Mouse (Mus musculus) cerebellum, adult 2 months (tissue): ENCODE data around the gene Zbtb9.

ENCODE experiments used
- CTCF ChIP-seq: fragments of 200-500 bp; IDR thresholded peaks from 2 replicates; pipeline ENCODE4 v1.5.1; 2011; ENCODE audit warnings: low read depth, mild to moderate bottlenecking, control low read depth, low read length, moderate library complexity, borderline replicate concordance; ENCODE audit not compliant: insufficient read depth
- POLR2A ChIP-seq: fragments of 200-500 bp; IDR thresholded peaks from 2 replicates; pipeline ENCODE4 v1.6.1; 2011; ENCODE audit warnings: low read length, control low read depth, borderline replicate concordance; ENCODE audit not compliant: insufficient read depth

DNA sequence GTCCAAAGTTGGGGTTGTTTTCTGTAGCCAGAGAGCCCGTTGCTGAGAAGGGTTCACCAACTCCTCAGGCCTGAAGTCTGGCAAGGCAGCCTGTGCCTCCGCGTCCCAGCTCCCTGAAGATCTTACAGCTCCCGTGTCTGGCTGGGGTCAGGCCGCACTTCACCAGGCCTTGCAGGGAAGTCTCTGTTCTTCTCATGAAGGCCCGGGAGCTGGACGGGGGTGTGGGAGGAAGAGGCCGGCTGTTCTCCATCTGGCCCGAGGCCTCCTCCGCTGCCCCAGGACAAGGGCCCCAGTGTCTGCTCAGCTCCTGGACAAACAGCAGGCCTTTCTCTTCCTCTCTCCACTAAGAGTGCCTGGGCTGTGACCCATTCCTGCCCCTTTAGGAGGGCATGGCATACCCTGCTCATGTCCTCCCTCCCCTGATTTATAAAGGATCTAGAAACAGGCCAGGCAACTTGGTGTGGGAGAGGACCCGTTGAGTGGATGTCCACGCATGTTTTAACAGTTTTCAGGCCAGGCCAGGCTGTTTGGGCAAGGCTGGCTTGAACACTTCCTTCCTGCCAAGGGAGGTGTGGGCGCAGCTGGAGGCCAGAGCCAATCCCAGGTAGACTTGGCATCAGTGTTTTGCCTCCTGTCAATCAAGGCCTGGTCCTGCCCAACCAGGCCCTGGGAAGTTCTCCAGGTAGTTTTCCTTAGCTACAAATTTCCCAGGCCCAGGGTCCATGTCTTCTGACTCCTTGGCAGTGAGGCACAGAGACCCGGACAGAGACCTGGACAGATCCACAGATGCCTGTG lies 75.7 kb downstream of the Zbtb9 start:
- TF ChIP-seq CTCF = no peak
- no peak for TF ChIP-seq POLR2A
